In genomic region chr10:7841571-7842080, GRCm38 (mm10) we compare ENCODE assay signal across 8 mouse cellular contexts. TPM values are rescaled to one million over a fixed set of nuclear protein-coding genes. Genes with fewer than 3 reads are reported as not detected.
DNase-seq lines count a peak whose midpoint lies in the region; ATAC-seq and TF ChIP-seq lines count a peak whose summit lies in the region.
"Had no signal": no experiment of that assay in that cellular context is flagged by ENCODE, and none has a peak within 500 bp of the region (broad histone marks: within the 10 kb centered on the region; RNA-seq: fewer than 3 reads in every experiment).

No protein-coding gene starts in this region.

- no peaks in the 10 kb centered on the region for H3K79me3 ChIP-seq in C2C12 (ENCODE audit: low read depth)

- H3K27me3 ChIP-seq in C2C12 (ENCODE audit: control insufficient read depth, insufficient read depth, insufficient read length), result no peaks in the 10 kb centered on the region
- H3K27me3 ChIP-seq: embryonic facial prominence, embryonic 15.5 days had no signal

- no peak for ATAC-seq in activated CD4-positive, CD25-positive, alpha-beta regulatory T cell, adult 4 months

- no peak overlapping the region for H3K4me3 ChIP-seq in C2C12 (ENCODE audit: insufficient read depth, poor library complexity, severe bottlenecking)
- H3K4me3 ChIP-seq: embryonic facial prominence, embryonic 15.5 days had no signal

- DNase-seq in Muller cell, postnatal 12 days (ENCODE audit: inconsistent ontology term), result peak; percentile 44
- peak; percentile 73 for DNase-seq in gastrocnemius, postnatal 25 days
- DNase-seq in kidney, adult 9 months, result peak; percentile 75
- peak; percentile 89 for DNase-seq in lung, postnatal 10 days
- peak; percentile 13 for DNase-seq in telencephalon, adult 2 months (ENCODE audit: low read depth, low spot score)

- TF ChIP-seq CTCF in C2C12 (IDR thresholded peaks at IDR 0.05; ENCODE audit: control insufficient read depth, insufficient read depth, insufficient read length), result no peak

- no peak overlapping the region for H3ac ChIP-seq in C2C12 (ENCODE audit: control insufficient read depth, insufficient read length, low read depth)

- H3K79me2 ChIP-seq in C2C12 (ENCODE audit: control insufficient read depth, insufficient read depth), result no peaks in the 10 kb centered on the region

- no peaks in the 10 kb centered on the region for H3K36me3 ChIP-seq in C2C12 (ENCODE audit: control insufficient read depth, insufficient read depth)
- H3K36me3 ChIP-seq: embryonic facial prominence, embryonic 15.5 days had no signal

TF ChIP-seq in C2C12, 6 proteins besides CTCF, POLR2A, EP300 and RAD21:
- peak; percentile 96 for TF ChIP-seq CEBPB (IDR thresholded peaks at IDR 0.05; ENCODE audit: low read depth)
- TF ChIP-seq MYOG (IDR thresholded peaks at IDR 0.05; ENCODE audit: control insufficient read depth, extremely low read depth, insufficient read length), result no peak
- TF ChIP-seq FOSL1 (IDR thresholded peaks at IDR 0.05; ENCODE audit: insufficient read depth, low read length, poor library complexity, severe bottlenecking), result no peak
TF ChIP-seq in C2C12: peak in this region for 1.

RNA-seq across cellular contexts. Expression of gene Zc3h12d, which starts 9.4 kb away (rescaled TPM):
- polyA plus RNA-seq in C2C12 (2012; fragmentation: generic; extraction: Trizol), result not detected
- total RNA-seq in gastrocnemius, postnatal 25 days (2021), result under 1 TPM in 1 of 2 experiments, not detected in 1; 0.05 TPM
- 10 to 100 TPM; 30.6 to 51.3 TPM for polyA plus RNA-seq in activated CD4-positive, CD25-positive, alpha-beta regulatory T cell, adult 4 months (2017; shearing (Covaris generic))

RNA-seq across cellular contexts. Expression of gene Ppil4, which starts 48.9 kb away (rescaled TPM):
- polyA plus RNA-seq in C2C12 (2012; fragmentation: generic; extraction: Trizol), result 4.6 TPM
- 10 to 100 TPM; 10.2 to 10.5 TPM for total RNA-seq in gastrocnemius, postnatal 25 days (2021)
- 10 to 100 TPM; 63.9 to 74.0 TPM for polyA plus RNA-seq in activated CD4-positive, CD25-positive, alpha-beta regulatory T cell, adult 4 months (2017; shearing (Covaris generic))

RNA-seq across cellular contexts. Expression of gene Ginm1, which starts 49.0 kb away (rescaled TPM):
- 14.5 TPM for polyA plus RNA-seq in C2C12 (2012; fragmentation: generic; extraction: Trizol)
- 10 to 100 TPM; 87.1 to 92.7 TPM for total RNA-seq in gastrocnemius, postnatal 25 days (2021)
- 10 to 100 TPM; 60.7 to 68.8 TPM for polyA plus RNA-seq in activated CD4-positive, CD25-positive, alpha-beta regulatory T cell, adult 4 months (2017; shearing (Covaris generic))

Comparison
In these comparisons a context has a peak if more than half of its experiments do, and no peak if none do; other contexts are left out.
1. DNase-seq: peak in every context shown above with its lines; median percentile 89 in lung, postnatal 10 days; 75 in kidney, adult 9 months; 73 in gastrocnemius, postnatal 25 days; 44 in Muller cell, postnatal 12 days; 13 in telencephalon, adult 2 months.
2. RNA of gene Zc3h12d, which starts 9.4 kb away (polyA plus RNA-seq): 30.6 to 51.3 TPM in activated CD4-positive, CD25-positive, alpha-beta regulatory T cell, adult 4 months; not detected in C2C12 (single experiment); every median in the first group is over 10 times any median in the second.
3. RNA of gene Ppil4, which starts 48.9 kb away (polyA plus RNA-seq): 63.9 to 74.0 TPM in activated CD4-positive, CD25-positive, alpha-beta regulatory T cell, adult 4 months; 4.6 TPM in C2C12 (single experiment); every median in the first group is over 10 times any median in the second.